Mouse (Mus musculus): ENCODE data around the gene Hibadh. TPM values are rescaled to one million over a fixed set of nuclear protein-coding genes. Genes with fewer than 3 reads are reported as not detected.

The Hibadh gene
- 55.2 to 61.9 TPM (median 58.7 TPM) in 4 replicates for total RNA-seq (2023; ENCODE audit: inconsistent age)

GRCm38 (mm10) chr6:52640224-52640712 lies at the start of gene Hibadh:
TSS of gene Hibadh (minus strand) at chr6:52640389.

Other genes with a start within 250 kb of the Hibadh start
- gene Tax1bp1, start 73.3 kb upstream of the Hibadh start, total RNA-seq (2023; ENCODE audit: inconsistent age) = 230 to 272 TPM (median 260 TPM) in 4 replicates